Mouse (Mus musculus) thymus, adult 2 months (tissue): Measurements from ENCODE around the gene Hmg20b.

Source experiments
- CTCF ChIP-seq: fragments of 200-500 bp; IDR thresholded peaks from 2 replicates; pipeline ENCODE4 v1.5.1; 2012; ENCODE audit warnings: mild to moderate bottlenecking, control low read depth, low read length, moderate library complexity, borderline replicate concordance; ENCODE audit not compliant: control insufficient read depth, poor library complexity, insufficient read depth; ENCODE audit errors: extremely low read depth
- POLR2A ChIP-seq: fragments of 200-500 bp; IDR thresholded peaks from 2 replicates; pipeline ENCODE4 v1.6.1; 2012; ENCODE audit warnings: mild to moderate bottlenecking, low read length, control low read depth, moderate library complexity; ENCODE audit not compliant: control insufficient read depth, poor library complexity, insufficient read depth; ENCODE audit errors: extremely low read depth

GRCm38 (mm10) chr10:81309571-81309970 is 40.7 kb downstream of the Hmg20b start:
- TF ChIP-seq CTCF (no peak), POLR2A (no peak)
